Mouse (Mus musculus) forelimb bud, embryonic 11.5 days (tissue): ENCODE data around the gene Scel.
"Not testable (repeated sequence)": the region's sequence is repeated elsewhere in the genome, so short reads cannot be mapped to it uniquely, and the experiment has no call there.

Experiments used
- DNase-seq: peaks from one replicate; pipeline ENCODE4 v3.0.0-alpha.2; 2012; ENCODE audit warnings: low read depth, low spot score

Gene Scel

DNA sequence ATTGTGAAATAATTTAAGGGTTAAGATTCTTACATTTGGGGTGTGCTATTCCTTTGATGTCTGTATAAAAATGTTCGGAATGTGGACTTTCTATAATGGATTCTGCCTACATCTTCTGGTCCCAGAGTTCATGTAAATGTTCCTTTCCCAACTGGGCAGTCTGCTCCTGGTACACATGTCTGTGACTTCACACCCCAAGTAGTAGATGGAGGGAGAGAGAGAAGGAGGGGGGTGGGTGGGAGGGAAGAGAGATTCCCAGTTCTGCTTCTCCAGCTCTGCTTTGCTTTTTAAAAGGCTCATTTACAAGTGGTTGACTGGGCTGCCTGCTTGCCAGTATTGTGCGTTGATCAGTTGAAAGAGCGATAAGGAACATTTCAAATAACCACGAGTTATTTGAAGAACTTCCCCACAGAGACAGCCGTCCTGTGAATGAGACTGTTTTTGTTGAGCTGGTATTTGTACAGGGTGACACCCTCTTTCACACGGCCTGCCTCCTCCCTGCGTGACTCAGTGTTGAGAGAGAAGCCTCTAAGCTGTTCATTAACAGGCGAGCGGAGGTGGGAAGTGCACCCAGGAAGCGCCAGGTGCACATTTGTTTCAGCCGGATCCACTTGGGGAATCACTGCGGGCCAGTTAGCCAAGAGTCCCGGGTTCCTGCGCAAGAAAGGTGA lies at the start of gene Scel:
Gene Scel, plus strand, starts transcription at position 541 of the 671 bp plus-strand sequence.
- DNase-seq = no peak

DNA sequence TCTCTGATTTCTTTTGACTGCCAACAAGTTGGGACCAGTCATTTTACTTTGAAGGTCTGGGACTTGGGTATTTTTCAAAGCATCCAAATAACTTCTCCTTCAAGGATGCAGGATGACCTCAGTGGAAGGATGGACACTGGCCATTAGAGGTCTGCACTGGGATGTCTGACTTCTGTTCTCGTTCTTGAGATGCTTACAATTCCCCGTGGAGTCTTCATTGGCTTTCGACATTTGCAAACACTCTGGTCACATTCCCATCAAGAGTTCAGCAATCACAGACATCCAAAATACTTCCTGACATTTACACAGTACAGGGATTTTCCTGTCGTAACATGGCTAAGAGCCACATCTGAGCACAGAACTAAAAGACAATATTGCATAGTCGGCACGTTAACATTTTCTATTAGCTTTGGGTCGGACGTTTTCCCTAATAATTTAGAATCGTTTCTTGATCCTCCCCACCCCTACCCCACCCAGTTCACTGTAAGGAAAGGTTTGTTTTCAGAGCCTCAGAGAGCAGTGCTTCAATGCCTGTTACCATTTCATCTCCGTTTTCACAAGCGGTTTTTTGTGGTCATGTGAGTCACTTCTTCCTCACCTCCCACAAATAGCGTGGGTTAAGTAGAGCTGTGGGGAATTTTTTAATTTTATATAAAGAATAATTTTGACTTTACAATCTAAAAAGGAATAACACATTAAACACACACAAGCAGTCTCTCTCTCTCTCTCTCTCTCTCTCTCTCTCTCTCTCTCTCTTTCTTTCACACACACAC lies 44.3 kb upstream of the Scel start:
- DNase-seq = no peak

DNA sequence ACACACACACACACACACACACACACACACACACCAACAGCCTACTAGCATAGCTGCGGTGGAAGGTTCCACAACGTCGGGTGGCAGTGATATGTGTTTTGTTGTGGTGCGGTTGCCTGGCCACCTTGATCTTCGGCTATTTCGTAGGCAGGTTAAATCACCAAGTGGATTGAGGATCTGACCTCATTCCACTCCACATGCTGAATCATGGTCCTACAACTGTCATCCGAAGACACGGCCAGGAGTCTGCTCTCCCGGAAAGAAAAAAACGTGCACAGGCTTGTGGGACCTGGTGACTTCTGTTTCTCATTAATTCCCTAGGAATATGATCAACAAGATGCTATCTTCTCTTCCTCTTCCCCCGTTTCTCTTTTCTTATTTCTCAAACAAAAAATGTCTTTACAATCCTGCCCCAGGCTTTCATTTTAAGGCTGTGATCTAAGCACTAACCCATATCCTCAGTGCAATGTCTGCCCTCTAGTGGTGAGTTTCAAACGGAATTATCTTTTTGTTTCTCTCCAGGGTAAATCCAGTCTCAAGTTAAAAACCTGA lies 43.6 kb upstream of the Scel start:
- DNase-seq = peak; percentile 77

DNA sequence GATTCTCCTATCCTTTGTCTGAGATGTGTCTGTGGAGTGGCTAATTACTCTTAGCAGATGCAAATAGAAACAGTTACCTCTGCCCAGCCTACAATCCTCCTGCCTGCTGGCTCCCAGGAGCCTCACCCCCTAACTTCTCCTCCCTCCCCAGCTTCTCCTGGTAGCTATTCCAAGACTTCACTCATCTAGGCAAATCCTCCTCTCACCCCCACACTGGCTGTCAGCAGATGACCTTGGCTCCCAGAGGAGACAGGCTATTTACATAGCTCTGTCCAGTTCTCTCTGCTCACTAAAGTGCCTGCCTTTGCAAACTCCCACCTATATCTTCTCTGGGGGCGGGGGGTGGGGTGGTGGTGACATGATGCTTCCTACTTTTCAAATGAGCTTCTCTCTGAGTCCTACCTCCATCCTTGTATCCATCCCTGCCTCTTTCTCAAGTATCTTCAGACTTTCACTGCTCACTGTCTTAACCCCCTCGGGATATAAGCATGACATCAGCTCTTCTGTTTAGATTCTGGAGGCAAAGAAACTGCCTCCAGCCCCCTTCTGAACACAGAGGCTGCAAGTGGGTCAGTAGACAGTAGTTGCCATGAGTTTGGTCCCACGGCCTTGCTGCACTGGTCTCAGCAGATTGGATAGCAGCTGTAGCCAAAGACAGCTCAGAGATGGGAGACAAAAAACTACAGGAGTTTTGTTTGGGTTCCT lies 41.9 kb upstream of the Scel start:
- no peak for DNase-seq

DNA sequence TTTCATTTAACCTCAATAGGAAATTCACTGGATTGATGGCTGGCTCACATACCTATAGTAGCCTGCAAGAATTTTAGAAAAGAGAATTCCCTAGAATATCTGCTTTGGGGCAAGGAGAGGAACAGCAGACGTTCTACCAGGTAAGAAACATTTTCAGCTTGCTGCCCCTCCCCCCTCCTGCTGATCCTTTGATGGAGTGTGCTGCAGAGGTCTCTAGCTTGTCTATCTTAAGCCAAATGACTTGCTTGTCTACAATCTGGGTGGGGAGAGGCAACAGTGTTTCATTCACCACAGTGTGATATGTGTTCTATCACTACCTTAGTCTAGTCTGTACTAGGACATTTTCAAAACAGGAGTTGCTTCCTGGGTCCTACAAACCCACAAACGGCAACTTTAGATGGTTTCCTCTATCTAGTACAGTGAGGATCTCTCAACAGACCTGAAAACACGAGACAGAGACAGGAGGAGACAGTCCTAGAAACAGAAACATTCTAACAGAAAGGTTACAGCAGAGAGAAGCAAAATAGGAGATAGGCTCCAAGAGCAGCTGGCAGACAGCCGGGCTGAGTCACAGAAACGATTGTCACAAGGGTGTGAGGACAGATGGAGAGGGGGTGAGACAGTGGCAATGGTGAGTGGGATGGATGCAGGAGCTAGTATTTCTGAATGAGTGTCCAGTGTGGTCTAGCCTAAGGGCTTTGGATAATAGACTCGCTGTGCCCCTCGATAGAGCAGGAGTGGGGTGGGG lies 41.2 kb upstream of the Scel start:
- DNase-seq = no peak

DNA sequence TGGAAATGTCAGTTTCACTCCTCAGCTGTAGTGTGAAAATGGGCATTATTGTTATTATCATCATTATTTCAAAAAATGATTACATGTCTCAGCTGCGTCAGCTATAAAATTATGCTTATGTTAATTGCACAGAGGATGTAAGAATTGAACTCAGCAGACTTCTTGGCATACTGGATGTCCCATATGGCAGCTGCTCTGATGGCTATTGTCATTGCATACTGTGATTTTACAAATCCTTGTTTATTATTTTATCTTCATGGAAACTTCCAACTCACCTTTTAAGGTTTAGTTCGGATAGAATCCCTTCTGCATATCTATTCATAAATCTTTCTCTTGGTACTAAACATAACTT lies 40.6 kb upstream of the Scel start:
- DNase-seq = no peak

DNA sequence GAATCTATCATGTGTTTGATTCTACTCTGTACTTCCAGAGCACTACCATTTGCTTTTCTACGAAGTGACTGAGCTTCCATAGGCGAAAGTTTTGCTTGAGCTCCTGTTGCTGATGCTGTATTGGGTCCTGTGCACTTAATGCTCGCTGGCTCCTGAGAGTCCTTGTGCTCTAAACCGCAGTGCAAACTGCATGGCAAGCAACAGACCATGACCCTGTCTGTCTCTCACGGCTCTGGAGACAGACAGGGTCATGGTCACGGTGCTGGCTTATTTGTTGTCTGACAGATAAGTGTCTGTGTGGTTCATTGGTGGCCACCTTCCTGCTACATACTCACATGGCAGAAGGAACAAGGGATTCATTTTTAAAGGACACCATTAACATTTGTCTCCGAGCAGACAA lies 37.8 kb upstream of the Scel start:
- DNase-seq = no peak

DNA sequence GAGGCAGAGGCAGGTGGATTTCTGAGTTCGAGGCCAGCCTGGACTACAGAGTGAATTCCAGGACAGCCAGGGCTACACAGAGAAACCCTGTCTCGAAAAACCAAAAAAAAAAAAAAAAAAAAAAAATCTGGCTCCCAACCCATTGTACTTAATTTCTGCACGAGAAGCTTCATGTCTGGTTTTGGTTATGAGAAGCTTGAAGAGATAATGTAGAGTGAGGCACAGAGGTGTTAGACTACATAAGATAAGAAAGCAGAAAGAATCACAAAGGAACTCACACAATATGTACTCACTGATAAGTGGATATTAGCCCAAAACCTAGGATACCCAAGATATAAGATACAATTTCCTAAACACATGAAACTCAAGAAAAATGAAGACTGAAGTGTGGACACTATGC lies 36.9 kb upstream of the Scel start:
- not testable (repeated sequence) for DNase-seq

DNA sequence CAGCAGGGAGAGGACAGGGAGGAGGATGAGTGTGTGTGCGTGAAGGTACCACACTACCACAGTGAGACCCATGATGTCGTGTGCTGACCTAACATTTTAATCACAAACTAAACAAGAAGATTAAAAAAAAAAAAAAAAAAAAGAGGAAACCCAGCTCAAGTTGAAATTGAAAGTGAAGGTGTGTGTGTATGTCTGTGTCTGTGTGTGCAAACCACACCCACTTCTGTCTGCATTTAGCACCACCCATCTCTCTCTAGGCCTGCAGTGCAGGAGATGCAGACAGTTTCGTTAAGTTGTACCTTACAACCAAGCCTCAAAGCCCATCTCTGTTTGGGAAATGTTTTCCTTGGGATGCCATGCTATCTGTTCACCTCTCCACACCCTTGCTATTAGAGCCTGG lies 35.9 kb upstream of the Scel start:
- no peak for DNase-seq

DNA sequence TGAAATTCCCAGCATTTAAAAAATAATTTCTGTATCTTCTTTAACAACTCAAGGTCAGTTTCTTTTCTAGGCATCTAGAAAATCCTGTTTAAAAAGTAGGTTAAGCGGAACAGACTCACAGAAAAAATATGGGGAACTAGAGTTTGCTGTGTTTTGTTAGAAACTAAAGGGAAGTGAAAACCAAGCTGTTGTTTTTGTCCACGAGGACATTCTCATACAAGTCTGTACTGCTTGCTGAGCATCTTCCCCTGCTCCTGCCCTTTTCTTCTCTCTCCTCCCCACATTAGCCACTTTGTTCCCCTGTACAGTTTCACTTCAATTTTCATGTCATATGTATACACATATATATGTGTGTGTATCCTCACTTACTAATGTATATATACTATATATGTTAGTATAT lies 35.2 kb upstream of the Scel start:
- DNase-seq = no peak

DNA sequence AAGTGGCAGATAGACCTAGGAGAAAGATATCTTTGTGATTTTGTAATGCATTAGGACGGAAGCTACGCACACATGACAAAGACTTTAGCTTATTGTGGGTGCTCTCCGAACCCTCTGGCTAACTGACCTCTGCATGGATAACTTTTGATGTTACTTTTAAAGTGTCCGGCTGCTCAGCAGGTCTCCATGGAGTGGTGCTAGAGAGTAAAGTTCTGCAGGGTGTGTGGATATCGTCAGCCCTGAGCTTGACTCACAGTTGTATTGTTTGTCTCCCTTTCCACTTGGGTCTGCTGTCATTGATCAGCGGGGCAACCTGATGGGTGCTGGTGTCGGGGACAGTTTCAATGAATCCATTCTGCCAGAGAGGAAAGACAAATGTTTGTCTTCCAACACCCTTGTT lies 33.7 kb upstream of the Scel start:
- DNase-seq = no peak

DNA sequence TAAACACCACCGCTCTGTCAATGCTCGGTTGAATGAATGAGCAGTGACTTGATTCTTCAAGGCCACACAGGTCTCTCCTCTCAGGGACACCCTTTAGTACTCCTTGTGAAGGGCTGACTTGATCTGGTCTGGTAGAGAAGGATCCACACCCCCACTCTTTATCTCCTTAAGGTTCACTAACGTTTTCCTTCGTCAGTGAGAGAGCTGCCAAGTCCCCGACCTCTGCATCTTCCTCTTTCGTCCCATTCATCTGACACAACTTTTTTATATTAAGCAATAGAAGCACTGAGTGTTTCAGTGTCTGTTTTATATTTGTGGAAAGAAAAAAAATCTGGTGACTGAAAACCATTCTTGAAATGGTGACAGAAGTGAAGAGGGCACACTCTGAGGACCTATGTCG lies 31.6 kb upstream of the Scel start:
- no peak for DNase-seq

DNA sequence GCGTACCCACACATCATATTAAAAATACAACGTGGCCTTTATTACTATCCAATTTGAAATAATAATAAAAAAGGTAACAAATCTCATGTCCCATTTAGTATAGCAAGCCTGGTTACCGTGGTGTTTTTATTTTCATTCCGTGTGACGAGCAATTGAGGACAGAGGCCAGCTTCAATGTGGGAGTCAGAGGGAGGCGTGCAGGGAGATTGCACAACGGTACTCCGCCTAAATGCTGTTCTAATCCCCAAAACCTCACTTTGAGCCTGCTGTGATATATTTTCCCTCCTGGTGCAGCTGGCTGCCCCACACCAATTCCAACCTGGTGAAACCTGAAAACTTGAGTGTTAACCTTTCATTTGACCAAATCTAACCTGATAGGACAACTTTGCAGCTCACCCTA lies 27.5 kb upstream of the Scel start:
- DNase-seq = no peak

DNA sequence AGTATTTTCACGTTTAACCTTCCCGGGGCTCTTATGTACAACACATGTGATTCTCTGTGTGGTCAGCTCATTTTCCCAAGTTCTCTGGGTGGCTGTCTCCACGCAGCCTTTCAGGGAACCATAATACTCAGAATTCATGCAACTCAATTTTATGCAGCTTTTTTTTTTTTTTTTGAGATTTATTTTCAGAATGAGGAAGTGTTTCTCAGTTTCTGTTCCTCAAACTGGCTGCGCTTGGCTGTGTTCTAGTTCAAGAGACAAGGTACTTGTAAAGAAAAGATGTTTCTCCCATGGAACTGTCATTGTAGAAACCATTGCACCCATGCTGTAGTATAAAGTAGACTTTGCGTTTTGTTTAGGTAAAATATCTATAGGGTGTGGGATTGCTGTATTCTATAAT lies 26.2 kb upstream of the Scel start:
- no peak for DNase-seq

DNA sequence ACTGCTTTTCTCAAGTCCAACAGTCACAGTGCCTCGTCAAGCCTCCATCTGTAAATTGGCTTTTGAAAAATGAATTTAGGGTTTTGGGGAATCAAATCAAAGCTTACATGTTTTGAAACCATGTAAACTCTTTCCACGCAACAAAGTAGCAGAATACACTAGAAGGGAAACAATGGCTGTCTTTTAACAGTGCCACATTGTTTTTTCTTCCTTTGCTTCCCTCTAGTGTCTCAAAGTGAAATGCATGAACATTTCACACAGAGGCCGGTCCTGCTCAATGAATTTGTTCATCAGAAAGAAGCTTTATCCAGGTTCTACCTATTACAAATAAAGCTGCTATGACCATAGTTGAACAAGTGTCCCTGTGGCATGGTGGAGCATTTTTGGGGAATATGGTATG lies 24.5 kb upstream of the Scel start:
- DNase-seq = no peak

DNA sequence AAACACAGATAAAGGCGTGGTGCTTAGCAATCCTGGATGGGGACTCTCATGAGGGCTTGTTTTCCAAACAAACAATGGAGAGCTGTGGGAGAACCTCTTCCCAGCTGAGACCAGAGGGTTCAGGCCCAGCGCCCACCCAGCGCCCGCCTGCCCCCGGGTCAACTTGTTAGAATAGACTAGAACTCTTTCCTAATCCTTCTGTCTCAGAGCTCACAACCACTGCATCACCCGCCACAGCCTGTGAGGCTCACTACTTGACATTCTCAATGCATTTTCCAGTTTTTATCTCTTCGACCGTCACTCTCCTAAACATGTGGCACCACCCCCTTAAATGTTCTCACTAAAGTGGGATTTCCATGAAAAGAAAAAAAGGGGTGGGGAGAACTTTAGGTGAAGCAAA lies 14.9 kb upstream of the Scel start:
- no peak for DNase-seq

DNA sequence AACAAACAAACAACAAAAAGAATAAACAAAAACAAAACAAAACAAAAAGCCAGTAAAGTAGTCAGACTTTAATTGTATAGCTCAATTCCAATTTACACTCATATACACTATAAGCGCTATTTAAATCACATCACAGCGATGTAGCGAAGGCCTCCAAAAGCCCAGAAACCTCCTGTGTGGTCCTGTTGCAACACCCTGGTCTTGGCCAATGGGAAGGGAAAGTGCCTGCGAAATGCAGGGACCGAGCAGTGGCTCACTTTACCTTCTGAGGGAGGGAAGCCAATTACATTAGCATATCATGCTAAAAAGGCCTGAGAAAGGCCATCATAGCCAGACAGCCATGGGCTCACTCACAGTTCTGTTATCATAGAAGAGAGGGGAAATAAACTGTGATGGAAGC lies 14.5 kb upstream of the Scel start:
- DNase-seq = no peak

DNA sequence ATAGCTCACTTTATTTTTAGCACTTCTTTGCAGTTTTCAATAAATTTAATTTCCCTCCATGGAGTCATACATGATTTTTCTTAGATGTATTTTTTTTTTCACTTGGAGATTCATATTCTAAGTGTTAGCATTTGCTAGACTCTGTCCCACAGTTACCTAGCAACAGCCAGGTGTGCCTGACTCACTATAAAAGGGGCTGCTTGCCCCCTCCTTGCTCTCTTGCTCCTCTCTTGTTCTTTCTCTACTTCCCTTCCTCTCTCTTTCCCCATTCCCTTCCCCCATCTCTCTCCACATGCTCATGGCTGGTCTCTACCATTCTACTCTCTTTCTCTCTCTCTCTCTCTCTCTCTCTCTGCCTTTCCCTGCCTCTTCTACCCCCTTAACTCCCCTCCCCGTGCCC lies 14.1 kb upstream of the Scel start:
- DNase-seq = no peak

DNA sequence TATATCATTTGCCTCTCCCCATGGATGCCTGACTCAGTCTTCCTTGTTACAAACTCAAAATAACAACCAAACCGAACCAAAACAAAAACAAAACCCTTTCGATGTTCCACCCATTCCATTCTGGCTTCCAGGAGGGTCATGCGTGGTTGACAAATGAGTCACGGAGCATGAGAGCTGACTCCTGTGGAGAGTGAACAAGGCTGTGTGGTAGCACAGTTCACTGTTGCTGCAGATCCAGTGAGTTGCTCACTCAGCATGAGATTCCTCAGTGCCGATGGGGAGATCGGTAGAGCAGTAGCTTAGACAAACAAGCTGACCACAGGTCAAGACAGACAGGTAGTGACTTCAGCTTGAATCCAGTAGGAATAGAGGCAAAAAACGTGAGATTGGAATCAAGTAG lies 12.8 kb upstream of the Scel start:
- no peak for DNase-seq

DNA sequence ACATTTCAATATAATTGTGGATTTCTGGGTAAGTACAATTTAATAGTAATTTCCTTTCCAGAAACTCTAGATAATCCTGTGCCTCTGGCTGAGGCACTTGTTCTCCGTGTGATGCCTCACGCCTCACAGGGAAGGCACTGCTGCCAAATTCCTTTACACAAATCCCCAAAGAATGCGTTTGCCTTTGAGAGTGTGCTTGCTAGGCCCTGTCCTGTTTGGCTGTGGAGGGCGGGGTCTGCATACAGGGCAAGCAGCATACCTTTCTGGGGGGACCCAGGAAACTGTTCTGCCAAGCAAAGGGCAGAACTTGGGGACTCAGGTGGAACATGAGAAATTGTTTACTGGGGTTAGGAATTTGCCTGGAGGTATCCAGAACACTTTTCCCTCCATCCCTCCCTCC lies 12.2 kb upstream of the Scel start:
- no peak for DNase-seq

DNA sequence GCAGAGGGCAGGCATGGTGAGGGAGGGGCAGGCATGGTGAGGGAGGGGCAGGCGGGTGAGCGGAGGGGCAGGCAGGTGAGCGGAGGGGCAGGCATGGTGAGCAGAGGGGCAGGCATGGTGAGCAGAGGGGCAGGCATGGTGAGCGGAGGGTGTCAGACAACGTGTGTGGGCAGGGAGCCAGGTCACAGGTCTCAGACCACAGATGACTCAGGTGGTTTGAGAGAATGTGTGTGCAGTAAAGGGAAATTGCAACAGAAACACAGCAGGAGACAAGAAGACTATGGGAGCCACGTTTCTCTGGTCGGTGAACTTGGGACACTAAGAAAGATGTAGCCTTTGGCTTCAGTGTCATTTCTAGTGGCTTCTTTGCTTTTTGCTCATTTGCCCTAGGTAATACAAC lies 8.6 kb upstream of the Scel start:
- DNase-seq = no peak

DNA sequence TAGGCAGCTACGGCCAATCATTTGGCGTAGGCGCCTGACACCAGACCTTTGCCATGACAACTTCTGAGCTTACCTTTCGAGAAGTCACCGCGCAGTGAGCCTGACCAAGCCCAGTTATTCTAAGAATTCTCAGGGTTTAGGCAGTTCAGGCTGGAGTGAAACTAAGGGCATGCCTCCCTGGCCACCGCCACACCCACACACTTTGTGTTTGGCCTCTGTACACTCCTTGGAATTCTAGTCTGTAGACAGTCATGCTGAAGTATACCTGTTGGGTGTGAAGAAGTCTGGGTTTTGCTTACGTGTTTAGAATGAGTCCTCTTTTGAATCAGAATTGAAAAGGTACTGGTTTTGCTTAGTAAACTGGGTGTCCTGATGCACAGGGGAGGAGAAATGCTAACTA lies 3.6 kb upstream of the Scel start:
- no peak for DNase-seq
